Mouse (Mus musculus) fat pad, adult 2 months (tissue): ENCODE measurements at regions not wholly inside any gene's neighbourhood (a gene's known extent, or its start where the extent isn't known, plus 50 kb on each side); places are given as distances from the start of the nearest gene placed in this dataset.

ENCODE experiments used
- DNase-seq: peaks from one replicate; pipeline ENCODE4 v3.0.0-alpha.2; 2011; ENCODE audit warnings: low read depth, low spot score; ENCODE audit errors: extremely low read depth

DNA sequence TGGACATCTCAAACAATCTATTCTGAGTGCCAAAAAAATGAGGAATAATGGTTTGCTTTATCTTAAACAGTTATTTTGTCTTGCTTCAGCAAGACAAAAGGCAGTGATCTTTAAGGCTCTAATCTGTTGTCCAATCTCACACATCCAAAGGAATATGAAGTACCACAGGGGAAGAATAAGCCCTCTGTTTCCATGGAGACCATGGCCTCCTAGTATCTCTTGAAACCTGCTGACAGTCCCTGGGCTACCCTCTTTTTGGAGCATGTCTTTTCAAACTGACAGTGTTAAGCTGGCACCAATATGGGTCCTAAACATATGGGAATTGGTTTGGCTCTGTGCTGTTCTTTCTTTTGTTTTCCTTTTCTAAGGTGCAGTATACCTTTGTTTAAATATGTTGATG lies 311.8 kb downstream of the Klf6 start:
- DNase-seq, result no peak

DNA sequence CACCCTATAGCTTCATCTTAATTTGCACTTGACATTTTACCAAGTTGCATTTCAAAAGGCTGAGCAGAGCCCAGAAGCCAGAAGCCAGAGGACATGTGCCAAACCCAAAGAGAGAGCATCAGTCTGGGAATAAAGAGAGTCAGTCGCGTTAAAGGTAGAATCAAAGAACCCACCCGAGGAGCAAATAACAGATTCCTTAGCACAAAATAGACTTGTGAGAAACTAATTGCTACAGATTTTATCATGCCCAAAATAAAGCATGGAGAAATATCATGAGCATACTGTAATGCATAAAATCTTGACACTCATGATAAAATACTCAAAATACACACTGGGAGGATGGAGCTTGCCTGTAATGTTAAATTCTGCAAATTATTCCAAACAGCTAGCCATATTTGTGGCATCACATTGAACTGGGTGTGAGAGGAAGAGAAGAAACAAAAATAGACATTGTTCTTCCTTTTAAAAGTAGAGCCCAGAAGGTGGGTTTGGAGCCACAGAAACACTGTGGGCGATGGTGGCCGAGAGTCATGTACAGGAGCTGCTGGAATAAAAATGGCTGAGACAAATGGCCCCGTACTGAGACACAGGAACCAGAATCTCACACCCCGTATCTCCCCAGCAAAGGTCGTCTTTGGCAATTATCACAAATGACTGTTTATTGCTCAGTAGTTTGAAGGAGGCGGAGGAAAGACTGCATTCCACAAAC lies 317.2 kb downstream of the Klf6 start:
- no peak for DNase-seq

DNA sequence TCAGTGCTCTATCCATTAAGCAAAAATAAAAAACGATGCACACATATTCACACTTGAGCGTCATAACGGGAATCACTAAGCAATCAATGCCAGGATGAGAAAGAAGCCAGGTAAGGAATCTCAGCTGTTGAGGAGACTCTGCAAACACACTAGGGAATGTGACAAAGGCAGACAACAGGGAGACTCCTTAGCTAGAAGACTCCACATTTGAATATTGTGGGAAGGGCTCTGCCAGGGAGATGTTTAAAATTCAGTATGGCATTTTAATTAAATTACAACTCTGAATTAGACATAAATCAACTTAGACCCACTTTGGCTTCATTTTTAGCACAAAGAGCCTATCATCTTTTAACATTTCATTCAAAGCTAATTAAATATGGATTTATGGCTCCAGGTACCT lies 327.9 kb downstream of the Klf6 start:
- DNase-seq, result no peak

DNA sequence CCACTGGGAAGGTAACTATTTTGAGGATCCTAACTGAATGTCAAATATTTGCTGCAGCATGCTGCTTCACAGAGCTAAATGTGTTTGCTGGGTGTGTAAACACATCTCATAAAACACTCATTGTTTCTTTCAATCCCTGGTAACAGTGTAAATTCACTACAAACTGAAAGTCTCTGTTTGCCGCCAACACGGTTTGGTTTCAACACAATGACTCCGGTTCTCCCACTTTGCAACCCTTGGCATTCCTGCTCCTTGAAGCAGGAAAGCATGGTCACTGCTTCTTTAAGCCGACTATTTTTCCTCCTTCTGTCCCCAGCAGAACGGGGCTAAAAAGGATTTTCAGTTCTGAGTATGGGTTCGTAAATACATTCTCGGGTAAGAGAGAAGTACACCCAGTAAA lies 328.3 kb downstream of the Klf6 start:
- no peak for DNase-seq

DNA sequence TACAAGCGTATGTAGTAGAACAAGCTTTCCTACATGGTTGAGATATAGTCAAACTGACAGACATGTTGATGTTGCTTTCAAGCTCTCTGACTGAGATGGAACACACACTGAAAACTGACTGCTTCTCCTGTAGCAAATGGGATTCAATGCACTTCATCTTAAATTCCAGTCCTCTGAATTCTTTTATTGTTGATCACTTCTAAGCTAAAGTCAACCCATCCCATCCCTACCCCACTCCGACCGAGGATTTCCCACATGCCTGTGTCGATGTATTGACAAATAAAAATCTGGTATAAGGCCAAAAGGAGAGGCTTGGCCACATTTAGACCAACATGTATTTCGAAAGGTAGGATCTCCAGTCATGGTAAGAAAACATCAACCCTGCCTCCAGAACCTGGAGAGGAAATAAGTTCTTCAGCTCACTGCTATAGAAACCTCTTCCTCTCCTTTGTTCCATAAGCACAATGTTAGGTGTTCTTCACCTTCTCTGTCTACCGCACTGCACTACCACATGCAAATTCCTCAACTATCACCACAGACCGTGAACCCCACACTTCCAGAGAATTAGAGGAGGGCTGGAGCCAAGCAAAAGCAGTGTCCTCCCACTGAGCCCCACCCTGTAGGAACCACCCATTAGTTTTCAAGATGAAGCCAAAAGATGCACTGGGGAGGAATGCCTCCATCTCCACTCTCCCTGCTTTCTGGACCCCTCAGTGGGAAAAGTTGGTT lies 330.1 kb downstream of the Klf6 start:
- DNase-seq, result no peak

DNA sequence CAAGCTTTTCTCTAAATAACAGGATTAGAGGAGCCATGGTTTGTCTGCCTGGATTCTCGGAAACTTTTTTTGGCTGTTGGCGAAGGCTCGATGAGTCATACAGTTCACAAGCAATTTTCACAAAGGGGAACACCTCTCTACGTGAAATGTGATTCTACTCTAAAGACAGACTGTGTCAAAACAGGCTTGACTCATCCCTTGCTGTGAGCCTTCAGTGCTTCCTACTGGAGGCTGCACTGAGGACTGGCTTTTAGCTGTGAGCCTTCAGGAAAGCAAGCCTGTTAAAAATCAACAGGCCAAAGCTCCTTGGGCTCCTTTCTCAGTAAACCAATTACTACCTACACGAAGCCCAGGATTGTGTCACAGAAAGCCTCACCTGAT lies 330.6 kb downstream of the Klf6 start:
- no peak for DNase-seq

DNA sequence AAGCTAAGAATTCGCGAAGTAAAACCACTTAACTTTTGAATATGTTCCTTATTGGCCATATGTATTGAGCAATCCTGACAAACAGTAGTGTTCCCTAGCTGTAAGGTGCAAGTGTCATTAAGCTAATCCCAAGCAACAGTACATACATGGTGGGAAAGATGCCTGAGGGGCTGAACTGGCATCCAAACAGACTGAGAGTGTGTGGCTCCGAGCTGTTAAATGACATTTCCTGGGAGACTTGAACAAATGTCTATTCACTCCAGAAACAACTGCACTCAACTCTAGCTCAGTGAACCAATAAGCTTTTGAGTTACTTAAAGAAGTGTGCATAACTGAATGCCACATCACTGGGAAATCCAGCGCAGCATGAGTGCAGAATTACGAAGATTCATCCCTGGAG lies 335.4 kb downstream of the Klf6 start:
- DNase-seq, result no peak

DNA sequence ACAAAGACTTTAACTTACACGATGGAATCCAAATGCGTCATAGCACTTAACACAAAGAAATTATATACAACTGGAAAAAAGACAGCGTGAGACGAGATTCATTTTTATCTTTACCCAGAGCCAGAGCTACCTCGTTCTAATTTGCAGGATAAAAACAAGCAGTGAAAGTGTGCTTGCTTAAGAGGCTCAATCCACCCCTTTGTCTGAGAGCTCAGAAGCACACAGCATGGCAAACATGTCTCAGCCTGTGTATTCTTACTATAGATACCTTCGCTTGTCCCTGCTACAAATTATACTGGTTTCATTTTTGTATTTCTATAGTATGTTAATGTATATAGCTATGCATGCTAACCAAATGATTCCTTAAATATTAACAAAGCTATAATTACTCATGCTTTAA lies 337.8 kb downstream of the Klf6 start:
- no peak for DNase-seq

DNA sequence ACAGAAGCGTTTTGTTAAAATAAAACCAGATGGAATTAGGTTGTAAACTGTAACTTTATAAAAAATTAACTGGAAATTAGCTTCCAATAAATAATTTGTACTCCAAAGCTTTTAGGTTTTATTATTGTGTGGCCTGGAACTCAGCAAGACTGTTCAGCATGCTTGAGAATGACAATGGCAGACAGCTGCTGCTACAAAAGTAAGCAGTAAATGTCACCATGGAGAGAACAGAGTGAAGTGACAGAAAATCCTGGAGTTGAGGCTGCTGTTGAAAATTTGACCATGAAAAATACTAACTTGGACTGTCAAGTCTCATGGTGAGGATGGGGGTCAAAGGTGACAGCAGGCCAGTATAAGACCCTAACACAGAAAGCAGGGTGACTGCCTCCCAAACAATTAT lies 340.2 kb downstream of the Klf6 start:
- DNase-seq, result no peak

DNA sequence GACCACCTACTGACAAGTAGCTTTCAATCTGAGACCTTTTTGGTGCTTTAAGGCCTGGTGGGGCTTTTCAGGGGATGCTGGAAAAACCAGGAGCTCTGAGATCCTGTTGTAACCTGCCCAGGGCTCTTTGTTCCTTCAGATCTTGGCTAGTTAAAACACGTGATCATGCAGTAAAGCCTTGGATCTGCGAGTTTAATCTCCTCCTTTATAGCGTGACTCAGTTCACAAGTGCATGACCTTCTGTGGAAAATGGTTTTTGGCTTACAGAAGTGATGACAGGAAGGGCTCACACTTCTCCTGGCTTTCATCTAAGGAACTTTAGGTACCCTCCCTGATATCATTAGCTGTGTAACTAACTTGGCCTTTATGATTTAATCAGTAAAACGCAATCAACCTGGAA lies 343.1 kb upstream of the Pitrm1 start:
- peak; percentile 34 for DNase-seq

DNA sequence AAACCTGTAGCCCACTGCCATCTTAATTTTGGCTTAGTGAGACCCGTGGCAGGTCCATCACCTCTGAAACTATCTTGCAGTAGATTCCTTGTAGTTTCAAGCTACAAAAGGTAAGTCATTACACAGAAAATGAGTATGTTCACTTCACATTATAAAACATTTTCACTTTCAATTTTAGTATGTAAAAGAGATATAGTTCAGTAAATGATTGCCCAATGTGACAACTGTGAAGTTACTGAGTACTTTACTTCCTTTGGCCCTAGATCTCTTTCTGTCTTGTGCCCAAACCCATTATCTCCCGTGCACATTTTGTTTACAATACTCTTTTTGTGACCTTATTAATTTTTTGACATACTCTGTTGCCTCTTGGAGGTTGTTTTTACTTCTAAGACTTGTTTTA lies 335.4 kb upstream of the Pitrm1 start:
- DNase-seq, result no peak

DNA sequence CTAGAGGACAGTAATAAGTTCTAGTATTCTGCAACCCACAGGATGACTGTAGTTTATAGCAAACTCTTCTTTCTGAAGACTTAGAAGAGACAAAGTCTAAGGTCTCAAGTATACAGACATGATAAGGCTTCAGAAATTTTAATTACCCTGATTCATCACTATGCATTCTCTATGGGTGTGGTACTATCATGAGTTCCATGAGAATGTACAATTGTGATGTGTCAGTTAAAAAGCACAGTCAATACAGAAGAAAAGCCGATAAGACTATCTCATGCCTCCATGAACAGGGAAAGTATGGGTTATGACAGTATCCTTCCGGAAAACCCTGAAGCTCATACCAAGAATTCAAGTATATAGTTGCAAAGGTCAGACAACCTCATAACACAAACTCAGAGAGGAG lies 333.8 kb upstream of the Pitrm1 start:
- no peak for DNase-seq

DNA sequence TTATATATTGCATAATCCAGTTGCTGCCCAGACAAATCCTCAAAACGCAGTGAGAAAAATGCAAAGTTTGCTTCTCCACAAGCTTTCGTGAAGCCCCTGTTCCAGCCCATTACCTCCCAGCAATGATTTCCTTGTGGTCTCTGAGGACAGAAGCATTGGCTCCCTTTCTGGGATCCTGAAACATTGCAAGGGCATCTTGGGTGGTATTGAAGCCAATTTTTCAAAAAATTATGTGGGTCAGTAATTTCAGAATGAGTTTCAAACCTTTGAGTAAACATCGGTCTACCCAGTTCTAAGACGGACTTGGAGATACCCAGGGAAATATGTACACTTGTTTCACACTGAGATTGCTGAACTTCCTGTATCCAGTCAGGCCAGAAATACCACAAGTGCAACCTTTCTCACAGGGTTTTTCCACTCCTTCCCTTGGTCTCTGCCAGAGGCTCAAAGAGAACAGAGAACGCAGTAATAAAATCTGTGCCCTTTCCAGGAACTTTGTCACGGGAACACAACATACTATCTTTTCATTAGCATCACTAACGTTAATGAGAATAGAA lies 321.8 kb upstream of the Pitrm1 start:
- no peak for DNase-seq

DNA sequence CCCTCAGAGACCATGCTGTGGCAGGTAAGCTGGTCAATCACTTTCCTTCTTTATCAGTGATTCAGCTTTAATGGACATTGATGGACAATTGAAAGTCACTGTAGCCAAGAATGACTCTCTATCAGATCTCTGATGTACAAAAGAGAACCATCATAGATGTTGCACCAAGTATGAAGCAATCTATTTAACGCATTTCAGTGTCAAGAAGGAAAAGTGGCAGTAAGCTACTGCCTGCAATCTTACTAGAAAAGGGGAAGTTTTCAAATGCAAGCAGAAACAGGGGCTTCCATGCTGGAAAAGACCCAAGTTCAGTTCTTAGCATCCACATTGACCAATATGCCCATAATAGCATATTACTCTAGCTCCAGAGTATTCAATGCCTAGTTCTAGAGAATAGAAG lies 319.7 kb upstream of the Pitrm1 start:
- no peak for DNase-seq

DNA sequence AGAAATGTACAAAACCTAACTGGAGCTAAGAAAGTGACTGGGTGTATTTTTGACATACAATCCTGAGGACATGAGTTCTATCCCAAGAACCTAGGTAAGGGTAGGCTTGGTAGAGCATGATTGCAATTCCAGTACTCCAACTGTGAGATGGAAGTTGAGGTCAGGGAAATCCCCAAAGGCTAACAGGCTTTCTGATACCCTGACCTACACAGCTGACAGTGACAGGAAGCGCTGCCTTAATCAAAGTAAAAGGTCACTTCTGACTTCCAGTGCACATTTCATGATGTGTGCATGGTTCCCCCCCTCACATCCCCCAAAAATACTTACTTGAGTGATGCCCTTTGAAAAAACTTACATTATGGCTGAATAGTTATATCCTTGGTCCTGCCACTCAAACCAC lies 312.6 kb upstream of the Pitrm1 start:
- no peak for DNase-seq

DNA sequence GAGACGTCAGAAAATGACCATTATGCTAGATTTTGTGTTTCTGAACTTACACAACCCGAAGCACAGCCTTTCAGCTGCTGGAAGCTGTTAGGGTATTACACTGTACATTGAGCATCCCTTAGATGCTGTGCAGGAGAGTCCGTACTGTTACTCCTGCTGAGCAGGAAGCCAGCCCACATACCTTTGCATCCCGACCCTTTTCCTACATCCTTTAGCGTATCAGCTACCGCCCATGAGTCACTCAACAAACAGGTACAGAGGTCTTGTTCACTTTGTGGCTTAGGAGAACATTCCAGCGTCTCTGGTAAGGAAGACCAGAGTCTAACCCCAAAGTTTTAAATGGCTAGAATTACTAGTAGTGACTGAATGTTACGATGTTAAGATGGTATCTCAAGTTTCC lies 311.4 kb upstream of the Pitrm1 start:
- no peak for DNase-seq

DNA sequence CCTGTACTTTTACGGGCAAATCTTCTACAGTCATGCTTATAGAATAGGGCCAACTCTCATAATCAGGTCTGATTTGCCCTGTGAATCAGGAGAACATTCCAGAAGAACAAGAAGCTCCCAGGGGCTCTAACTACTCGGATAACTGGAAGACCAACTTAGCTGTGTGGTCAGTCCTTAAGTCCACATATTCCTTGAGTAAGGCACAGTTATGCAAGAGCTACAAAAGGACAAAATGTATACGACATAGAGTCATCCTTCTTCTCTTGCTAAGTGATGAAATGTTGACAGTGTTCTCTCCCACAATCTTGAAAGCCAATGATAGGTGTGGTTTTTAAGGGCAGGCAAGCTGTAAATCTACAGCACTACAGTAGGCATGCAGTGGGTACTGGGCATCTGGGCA lies 310.7 kb upstream of the Pitrm1 start:
- DNase-seq, result peak; percentile 10

DNA sequence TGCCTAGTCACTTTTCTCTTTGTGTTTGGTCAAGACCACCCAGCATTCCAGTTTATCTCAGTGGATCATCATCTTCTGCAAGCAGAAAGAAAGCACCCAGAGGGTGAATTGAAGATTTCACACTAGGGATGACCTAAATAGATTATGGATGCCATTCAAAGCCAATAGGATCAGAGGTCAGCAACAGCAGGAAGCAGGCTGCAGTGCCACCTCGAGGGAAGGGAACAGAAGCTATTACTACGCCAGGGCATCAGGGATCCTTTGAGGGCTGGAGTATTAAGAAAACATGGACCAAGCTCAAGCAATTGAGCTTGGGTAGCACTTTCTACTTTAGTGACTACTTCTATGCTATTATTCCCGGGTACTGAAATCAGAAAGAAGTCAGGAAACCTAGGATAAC lies 307.1 kb upstream of the Pitrm1 start:
- no peak for DNase-seq

DNA sequence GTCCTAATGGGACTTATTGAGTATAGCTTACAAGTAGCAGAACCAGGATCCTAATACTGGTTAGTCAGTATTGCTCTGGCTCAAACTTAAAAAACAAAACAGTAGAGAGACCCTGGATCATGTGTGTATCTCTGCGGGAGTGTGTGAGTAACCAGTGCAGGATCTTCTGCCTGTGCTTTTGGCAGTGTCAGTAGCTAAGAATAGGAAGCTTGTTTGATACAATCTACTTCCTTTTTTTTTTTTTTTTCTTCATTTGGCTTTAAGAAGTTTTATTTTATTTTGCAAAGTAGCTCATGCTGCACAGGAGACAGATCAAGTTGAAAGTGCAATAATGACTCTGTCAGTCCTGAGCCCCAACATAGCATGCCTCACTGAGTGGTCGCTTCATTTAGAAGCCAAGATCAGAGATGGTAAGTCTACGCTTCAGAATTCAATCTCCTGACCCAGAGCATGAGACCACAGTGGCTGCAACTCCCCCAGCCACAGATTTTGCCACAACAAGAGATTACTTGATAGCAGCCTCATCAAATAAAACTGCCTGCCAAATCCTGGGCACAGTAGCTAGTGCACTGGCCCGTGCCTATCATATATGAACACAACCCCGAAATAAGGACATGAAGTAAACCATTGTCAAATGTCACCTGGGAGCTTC lies 306.4 kb upstream of the Pitrm1 start:
- no peak for DNase-seq

DNA sequence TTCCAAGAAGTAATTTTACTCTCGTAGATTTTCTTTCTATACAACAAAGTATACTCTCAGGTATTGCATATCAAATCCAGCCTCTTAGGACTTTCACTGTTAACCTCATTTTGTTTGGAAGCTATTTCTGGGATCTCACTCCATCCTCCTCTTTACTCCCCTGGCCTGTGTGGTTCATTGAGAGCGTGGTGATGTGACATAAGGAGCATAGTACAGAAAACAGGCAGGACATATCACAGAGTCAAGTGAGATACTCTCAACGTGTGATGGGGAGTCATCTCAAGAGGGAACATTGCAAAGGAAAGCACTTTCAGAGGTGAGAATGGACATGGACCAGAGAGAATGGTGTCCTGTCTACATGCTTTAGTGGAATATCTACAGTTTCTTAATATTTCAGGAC lies 297.8 kb upstream of the Pitrm1 start:
- DNase-seq, result no peak

DNA sequence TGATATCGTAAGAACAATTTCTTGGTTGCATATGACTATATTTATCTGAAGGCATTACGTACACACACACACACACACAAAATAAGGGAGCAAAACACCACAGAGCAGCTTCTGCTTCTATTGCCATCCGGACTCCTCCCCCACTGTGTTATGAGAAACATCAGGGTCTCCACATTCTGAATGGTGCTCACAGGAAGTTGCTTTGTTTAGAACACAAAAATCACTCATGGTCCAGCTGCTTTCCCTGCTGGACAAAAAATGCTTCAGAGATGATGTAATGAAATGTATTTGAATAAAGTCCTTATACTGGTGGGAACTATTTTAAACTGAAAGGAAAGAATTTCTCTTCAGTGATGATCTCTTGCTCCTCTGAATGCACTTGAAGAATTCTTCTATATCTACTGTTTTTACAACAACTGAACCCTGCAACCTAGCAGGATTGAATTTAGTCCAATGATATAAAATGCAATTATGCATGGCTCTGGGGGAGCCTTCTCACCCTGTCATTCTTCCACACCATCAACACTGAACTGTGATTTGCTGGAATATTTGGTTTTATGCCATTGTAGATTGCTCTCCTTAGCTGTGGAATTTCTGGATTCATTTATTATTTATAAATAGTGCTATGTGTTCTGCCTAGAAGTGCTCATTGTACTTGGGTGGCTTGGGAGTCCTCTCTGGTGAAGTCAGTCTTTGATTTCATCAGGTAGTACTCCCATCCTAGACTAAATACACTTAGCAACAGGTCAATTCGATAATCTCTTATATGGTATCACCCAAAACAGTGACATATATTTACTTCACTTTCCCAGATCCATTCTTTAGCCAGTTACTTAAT lies 296.7 kb upstream of the Pitrm1 start:
- no peak for DNase-seq
